Mouse (Mus musculus) midbrain, embryonic 10.5 days (tissue): Measurements from ENCODE around the gene Gcsh. TPM values are rescaled to one million over a fixed set of nuclear protein-coding genes. Genes with fewer than 3 reads are reported as not detected.

ENCODE experiments used
- DNase-seq: peaks from one replicate; pipeline ENCODE4 v3.0.0-alpha.2; 2017; ENCODE audit warnings: low spot score
- H3K27ac ChIP-seq: fragments of 300-500 bp; sonication (generic); replicated peaks from 2 replicates; pipeline ENCODE4 v1.5.1; 2016; ENCODE audit warnings: mild to moderate bottlenecking
- H3K27me3 ChIP-seq: fragments of 300-500 bp; sonication (generic); 2 replicates; pipeline ENCODE4 v1.6.1; 2016; ENCODE audit warnings: low read depth, mild to moderate bottlenecking; ENCODE audit not compliant: poor library complexity, severe bottlenecking
- H3K36me3 ChIP-seq: fragments of 300-500 bp; sonication (generic); 2 replicates; pipeline ENCODE4 v1.6.1; 2016; ENCODE audit warnings: mild to moderate bottlenecking, moderate library complexity
- H3K4me1 ChIP-seq: fragments of 300-500 bp; sonication (generic); 2 replicates; pipeline ENCODE4 v1.6.1; 2016
- H3K4me3 ChIP-seq: fragments of 300-500 bp; sonication (generic); 2 replicates; pipeline ENCODE4 v1.5.1; 2016; ENCODE audit warnings: mild to moderate bottlenecking, moderate library complexity
- H3K9me3 ChIP-seq: fragments of 300-500 bp; sonication (generic); replicated peaks from 2 replicates; pipeline ENCODE4 v1.6.1; 2016; ENCODE audit warnings: mild to moderate bottlenecking
- WGBS: fragments of 180-500 bp; shearing (Covaris S2); methylation state at CpG from one replicate; pipeline ENCODE4 v1.1.7; 2016; 5-methylcytosine and 5-hydroxymethylcytosine counted together
- polyA plus RNA-seq: library from polyadenylated mRNA; unstranded; fragments of >200 nt; fragmentation: Nextera tagmentation; extraction: Ambion mirVana; gene quantifications from 2 replicates; pipeline ENCODE4 v1.2.1, GENCODE M21; 2016

Gene Gcsh
- 171 and 194 TPM in 2 replicates for polyA plus RNA-seq

DNA sequence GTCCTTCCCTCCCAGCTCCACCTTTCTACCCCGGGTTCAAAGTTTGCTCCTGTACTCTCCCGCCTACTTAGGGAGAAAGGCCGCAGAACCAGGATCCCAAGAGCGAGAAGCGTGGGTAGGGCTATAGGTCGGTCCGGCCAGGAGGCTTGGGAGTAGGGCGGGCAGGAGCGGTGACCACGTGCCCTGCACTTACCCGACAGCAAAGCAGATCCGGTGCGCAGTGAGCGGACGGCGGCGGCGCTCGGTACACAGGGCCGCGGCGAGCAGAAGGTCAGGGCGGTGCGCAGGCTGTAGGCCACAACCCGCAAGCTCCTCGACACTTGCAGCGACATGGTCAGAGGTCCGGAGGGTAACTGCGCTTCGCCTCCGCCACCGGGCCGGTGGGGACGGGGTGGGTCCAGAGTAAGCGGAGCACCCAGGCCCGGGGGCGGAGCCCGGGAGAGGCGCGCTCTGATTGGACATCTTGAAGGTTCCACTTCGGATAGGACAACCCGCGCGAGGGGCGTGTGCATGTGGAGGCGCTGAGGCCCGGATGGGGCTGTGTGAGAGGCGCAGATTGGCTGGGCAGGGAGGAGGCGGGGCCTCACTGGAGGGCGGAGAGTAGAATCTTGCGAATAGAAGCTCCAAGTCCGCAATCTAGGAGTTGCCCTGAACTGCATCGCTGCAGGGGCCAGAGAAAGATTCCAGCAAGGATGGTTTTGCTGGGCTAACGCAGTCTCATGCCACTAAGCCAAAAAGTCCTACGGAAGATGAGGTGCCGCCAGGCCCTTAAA, at the start of gene Gcsh:
Gene Gcsh (minus strand): TSS at position 443 of the 773 bp plus-strand sequence.
- peaks cover 28% of the 10 kb centered on the region for H3K4me1 ChIP-seq
- H3K27ac ChIP-seq: peak within 1 kb of the TSS; percentile 85
- WGBS: under 1% methylated on average over 56 of the region's 56 CpGs
- no peaks in the 10 kb centered on the region for H3K9me3 ChIP-seq
- peak within 1 kb of the TSS; percentile 77 for H3K4me3 ChIP-seq
- H3K36me3 ChIP-seq: peaks cover 24% of the 10 kb centered on the region
- peak; percentile 100 for DNase-seq
- no peaks in the 10 kb centered on the region for H3K27me3 ChIP-seq

- H3K4me3 ChIP-seq: no peak overlapping the region
- peaks cover 16% of the 10 kb centered on the region for H3K4me1 ChIP-seq
- WGBS: 55% methylated on average over 7 of the region's 7 CpGs
- no peaks in the 10 kb centered on the region for H3K27me3 ChIP-seq
- H3K27ac ChIP-seq: no peak overlapping the region
- no peaks in the 10 kb centered on the region for H3K9me3 ChIP-seq
- DNase-seq: peak; percentile 26
- no peaks in the 10 kb centered on the region for H3K36me3 ChIP-seq
These were observed 46.5 kb upstream of the Gcsh start for GRCm38 (mm10) chr8:117039843-117040242.

GRCm38 (mm10) chr8:117037374-117037935, 44.1 kb upstream of the Gcsh start:
- peaks cover 16% of the 10 kb centered on the region for H3K4me1 ChIP-seq
- H3K27ac ChIP-seq: no peak overlapping the region
- no peaks in the 10 kb centered on the region for H3K9me3 ChIP-seq
- H3K4me3 ChIP-seq: no peak overlapping the region
- no peaks in the 10 kb centered on the region for H3K36me3 ChIP-seq
- WGBS: 86% methylated on average over 7 of the region's 7 CpGs
- no peak for DNase-seq
- no peaks in the 10 kb centered on the region for H3K27me3 ChIP-seq

DNA sequence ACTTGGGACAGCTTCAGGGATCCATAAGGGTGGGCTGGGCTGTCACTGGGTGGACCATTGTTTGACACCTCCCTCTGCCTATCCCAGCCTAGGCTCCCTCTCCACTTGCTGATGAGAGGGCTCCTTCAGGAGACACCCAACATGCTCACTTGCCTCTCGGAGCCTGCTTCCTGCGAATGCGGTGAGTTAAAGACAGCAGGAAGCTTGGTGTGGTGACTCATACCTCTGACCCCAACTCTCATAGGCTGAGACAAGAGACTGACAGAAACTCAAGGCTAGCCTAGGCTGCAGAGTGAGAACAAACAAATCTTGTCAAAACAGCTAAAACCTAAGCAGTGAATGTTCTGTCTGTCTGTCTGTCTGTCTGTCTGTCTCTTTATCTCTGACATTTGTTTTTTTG, 40.1 kb upstream of the Gcsh start:
- Histone ChIP-seq H3K27ac (no peak overlapping the region), H3K36me3 (no peaks in the 10 kb centered on the region), H3K4me1 (no peaks in the 10 kb centered on the region), H3K9me3 (no peaks in the 10 kb centered on the region), H3K4me3 (no peak overlapping the region), H3K27me3 (no peaks in the 10 kb centered on the region)
- 90% methylated on average over 3 of the region's 3 CpGs for WGBS
- no peak for DNase-seq

- Histone ChIP-seq H3K9me3 (no peaks in the 10 kb centered on the region), H3K27me3 (no peaks in the 10 kb centered on the region), H3K4me1 (no peaks in the 10 kb centered on the region), H3K36me3 (no peaks in the 10 kb centered on the region), H3K4me3 (no peak overlapping the region), H3K27ac (no peak overlapping the region)
- WGBS: 86% methylated on average over 8 of the region's 8 CpGs
- no peak for DNase-seq
These were observed 39.3 kb upstream of the Gcsh start for GRCm38 (mm10) chr8:117032609-117033008.

- Histone ChIP-seq H3K27ac (no peak overlapping the region), H3K4me3 (no peak overlapping the region), H3K36me3 (no peaks in the 10 kb centered on the region), H3K4me1 (no peaks in the 10 kb centered on the region), H3K27me3 (no peaks in the 10 kb centered on the region), H3K9me3 (no peaks in the 10 kb centered on the region)
- 83% methylated on average over 6 of the region's 6 CpGs for WGBS
- DNase-seq: no peak
These were observed 38.1 kb upstream of the Gcsh start for GRCm38 (mm10) chr8:117031476-117031875.

DNA sequence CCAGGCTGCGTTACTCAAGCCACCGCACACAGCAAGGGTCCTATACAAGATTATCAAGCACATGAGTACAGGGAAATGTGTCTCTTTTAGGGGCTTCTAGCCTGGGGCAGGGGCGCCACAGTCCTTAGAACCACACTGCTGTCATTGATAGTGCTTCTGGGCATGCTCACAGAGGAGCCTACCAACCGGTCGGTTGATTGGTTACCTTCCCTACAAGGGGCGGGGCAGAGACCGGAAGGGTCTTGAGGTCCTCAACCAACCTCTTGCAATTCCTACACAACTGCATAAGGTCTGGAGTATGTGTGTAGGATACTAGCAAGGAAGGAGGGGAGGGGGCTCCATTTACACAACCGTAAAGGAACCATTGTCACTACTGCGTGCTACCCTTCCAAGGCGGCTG, 35.3 kb upstream of the Gcsh start:
- WGBS: 88% methylated on average over 10 of the region's 10 CpGs
- H3K4me3 ChIP-seq: no peak overlapping the region
- no peaks in the 10 kb centered on the region for H3K4me1 ChIP-seq
- no peak for DNase-seq
- no peaks in the 10 kb centered on the region for H3K36me3 ChIP-seq
- H3K9me3 ChIP-seq: no peaks in the 10 kb centered on the region
- H3K27ac ChIP-seq: no peak overlapping the region
- H3K27me3 ChIP-seq: no peaks in the 10 kb centered on the region

GRCm38 (mm10) chr8:117027601-117028000, 34.3 kb upstream of the Gcsh start:
- no peaks in the 10 kb centered on the region for H3K36me3 ChIP-seq
- WGBS: 84% methylated on average over 5 of the region's 5 CpGs
- H3K27me3 ChIP-seq: no peaks in the 10 kb centered on the region
- H3K4me1 ChIP-seq: 0 out of 2 replicates have a peak, but pooled peaks cover 1% of the 10 kb centered on the region
- H3K9me3 ChIP-seq: no peaks in the 10 kb centered on the region
- no peak overlapping the region for H3K27ac ChIP-seq
- no peak for DNase-seq
- H3K4me3 ChIP-seq: no peak overlapping the region

DNA sequence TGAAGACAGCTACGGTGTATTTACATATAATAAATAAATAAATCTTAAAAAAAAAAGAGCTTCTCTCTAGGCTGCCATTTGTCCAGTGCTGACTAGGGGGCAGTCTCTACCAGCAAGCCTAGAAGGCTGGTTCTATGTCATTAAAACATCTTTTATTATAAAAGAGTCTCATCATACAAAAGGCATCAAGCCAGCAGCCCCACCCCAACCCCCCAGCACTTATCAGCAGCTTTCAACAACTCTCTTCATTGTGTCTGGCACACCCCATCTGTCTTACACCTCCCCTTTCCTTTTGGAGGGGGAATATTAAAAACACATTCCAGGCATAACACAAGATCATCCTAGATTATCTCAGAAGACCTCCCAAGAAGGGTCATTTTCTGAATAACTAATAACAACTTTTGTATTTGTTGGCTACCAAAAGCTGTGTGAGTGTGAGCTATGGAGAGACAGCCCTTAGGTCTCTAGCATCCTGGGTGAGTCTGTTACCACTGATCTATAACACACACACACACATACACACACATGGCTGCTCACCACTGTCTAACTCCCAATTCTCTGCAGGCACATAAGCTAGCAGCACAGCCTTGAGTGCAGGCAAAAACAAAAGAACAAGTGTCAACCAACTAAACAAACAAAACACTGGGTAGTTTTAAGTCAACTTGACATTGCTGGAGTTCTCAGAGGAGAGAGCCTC, 29.1 kb upstream of the Gcsh start:
- 92% methylated on average over 1 of the region's 1 CpGs for WGBS
- Histone ChIP-seq H3K4me1 (peaks cover 8% of the 10 kb centered on the region), H3K4me3 (no peak overlapping the region), H3K27me3 (0 out of 2 replicates have a peak, but pooled peaks cover 2% of the 10 kb centered on the region), H3K36me3 (no peaks in the 10 kb centered on the region), H3K27ac (no peak overlapping the region), H3K9me3 (no peaks in the 10 kb centered on the region)
- no peak for DNase-seq

DNA sequence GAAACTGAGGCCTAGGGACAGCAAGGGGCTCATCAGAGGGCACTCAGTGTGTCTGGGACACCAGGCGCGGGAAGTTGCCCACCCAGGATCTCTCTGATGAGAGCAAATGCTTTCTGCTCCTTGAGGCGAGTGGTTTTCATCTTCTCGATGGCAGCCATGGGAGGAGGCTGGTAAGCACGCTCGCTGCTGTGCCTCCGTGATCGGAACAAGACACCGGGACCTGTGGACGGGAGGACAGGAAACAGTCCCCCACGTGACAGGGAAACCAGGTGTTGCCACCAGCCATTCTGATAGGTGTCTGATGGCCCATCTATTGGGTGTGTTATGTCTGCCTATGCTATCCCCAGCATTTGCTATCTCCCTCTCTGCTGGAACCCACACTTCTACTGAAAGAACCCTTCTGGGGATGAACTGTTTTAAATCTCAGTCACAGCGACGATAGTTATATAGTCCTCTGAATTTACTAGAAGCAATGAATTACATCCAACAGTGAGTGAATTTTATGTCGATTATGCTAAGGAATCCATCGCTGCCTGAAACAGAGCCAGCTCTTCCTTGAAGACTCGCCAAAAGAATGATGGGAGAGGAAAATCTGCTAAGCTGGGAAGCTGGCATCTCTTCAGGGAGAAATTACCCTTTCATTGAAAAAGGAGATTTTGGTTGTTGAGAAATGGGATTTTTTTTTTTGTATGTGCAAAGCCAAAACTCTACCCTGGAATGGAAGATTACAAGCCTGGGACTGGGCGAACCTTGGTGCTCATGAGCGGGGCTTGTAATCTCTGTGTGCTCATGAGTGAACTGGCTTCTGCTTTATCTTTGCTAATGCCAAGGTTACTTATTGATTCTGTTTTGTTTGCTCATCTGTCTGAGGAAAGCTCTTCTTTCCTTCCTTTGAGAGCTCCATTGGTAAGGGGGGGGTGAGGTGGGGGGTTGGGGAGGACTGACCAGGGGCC, 26.3 kb upstream of the Gcsh start:
- WGBS: 87% methylated on average over 18 of the region's 18 CpGs
- no peak for DNase-seq
- H3K27me3 ChIP-seq: peaks cover 19% of the 10 kb centered on the region
- no peak overlapping the region for H3K4me3 ChIP-seq
- H3K9me3 ChIP-seq: no peaks in the 10 kb centered on the region
- H3K4me1 ChIP-seq: peaks cover 11% of the 10 kb centered on the region
- H3K36me3 ChIP-seq: no peaks in the 10 kb centered on the region
- H3K27ac ChIP-seq: peak overlapping the region; percentile 13; the same call in 1 of the 2 replicates

- H3K27ac ChIP-seq: no peak overlapping the region
- DNase-seq: no peak
- H3K4me3 ChIP-seq: no peak overlapping the region
- no peaks in the 10 kb centered on the region for H3K9me3 ChIP-seq
- H3K36me3 ChIP-seq: no peaks in the 10 kb centered on the region
- peaks cover 19% of the 10 kb centered on the region for H3K27me3 ChIP-seq
- WGBS: 99% methylated on average over 4 of the region's 4 CpGs
- H3K4me1 ChIP-seq: peaks cover 11% of the 10 kb centered on the region
These were observed 24.6 kb upstream of the Gcsh start for GRCm38 (mm10) chr8:117017896-117018295.

- Histone ChIP-seq H3K4me3 (no peak overlapping the region), H3K36me3 (no peaks in the 10 kb centered on the region), H3K9me3 (no peaks in the 10 kb centered on the region), H3K27me3 (peaks cover 19% of the 10 kb centered on the region), H3K4me1 (peaks cover 8% of the 10 kb centered on the region), H3K27ac (no peak overlapping the region)
- 30% methylated on average over 8 of the region's 8 CpGs for WGBS
- DNase-seq: no peak
These were observed 23.7 kb upstream of the Gcsh start for GRCm38 (mm10) chr8:117017006-117017405.
